9 mouse cellular contexts compared by ENCODE assay signal in the genomic region with DNA sequence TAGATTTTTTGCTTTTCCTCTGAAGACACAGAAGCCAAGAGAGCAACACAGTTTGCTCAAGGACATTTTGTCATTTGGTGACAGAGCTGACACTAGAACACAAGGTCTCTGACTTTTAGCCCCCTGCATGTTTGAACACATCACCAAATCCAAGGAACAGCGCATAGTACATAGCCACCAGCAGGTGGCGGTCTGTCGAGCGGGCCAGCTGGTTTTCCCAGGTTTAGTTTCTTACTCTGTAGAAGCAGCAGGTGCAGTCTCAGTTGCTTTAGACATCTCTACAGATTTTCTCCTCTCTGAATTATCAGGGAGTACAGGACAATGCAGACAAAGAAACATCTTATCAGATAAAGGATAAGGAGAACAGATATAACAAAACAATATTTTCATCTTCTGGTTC. TPM values are rescaled to one million over a fixed set of nuclear protein-coding genes. Genes with fewer than 3 reads are reported as not detected.
A peak's percentile ranks its signal among the peaks of the same experiment; 100 is the strongest.
DNase-seq lines count a peak whose midpoint lies in the region; ATAC-seq and TF ChIP-seq lines count a peak whose summit lies in the region.
"Had no signal": no experiment of that assay in that cellular context is flagged by ENCODE, and none has a peak within 500 bp of the region (broad histone marks: within the 10 kb centered on the region; RNA-seq: fewer than 3 reads in every experiment).

No protein-coding gene starts in this region.

- H3K4me3 ChIP-seq in heart, adult 2 months = no peak overlapping the region
- no peak overlapping the region for H3K4me3 ChIP-seq in hindbrain, embryonic 14.5 days (replicated peaks; ENCODE audit: low read length)
- H3K4me3 ChIP-seq in midbrain, embryonic 15.5 days = no peak overlapping the region
- H3K4me3 ChIP-seq: embryonic facial prominence, embryonic 12.5 days had no signal

- no peak for TF ChIP-seq EP300 in heart, adult 2 months (IDR thresholded peaks at IDR 0.05; ENCODE audit: insufficient read depth, low read depth, low read length)

- peak; percentile 96 for TF ChIP-seq CTCF in heart, adult 2 months (IDR thresholded peaks at IDR 0.05)

- H3K4me1 ChIP-seq in heart, adult 2 months (ENCODE audit: control insufficient read depth, insufficient read depth, low read length) = no peaks in the 10 kb centered on the region
- H3K4me1 ChIP-seq in hindbrain, embryonic 14.5 days (replicated peaks; ENCODE audit: control insufficient read depth, insufficient read depth, low read length) = no peaks in the 10 kb centered on the region
- H3K4me1 ChIP-seq in midbrain, embryonic 15.5 days = no peaks in the 10 kb centered on the region

- no peak overlapping the region for H3K4me2 ChIP-seq in hindbrain, embryonic 14.5 days (replicated peaks)
- H3K4me2 ChIP-seq in midbrain, embryonic 15.5 days = no peak overlapping the region
- H3K4me2 ChIP-seq: embryonic facial prominence, embryonic 12.5 days had no signal

- no peaks in the 10 kb centered on the region for H3K9me3 ChIP-seq in hindbrain, embryonic 14.5 days (ENCODE audit: control insufficient read depth, low read length)
- no peaks in the 10 kb centered on the region for H3K9me3 ChIP-seq in midbrain, embryonic 15.5 days
- H3K9me3 ChIP-seq: embryonic facial prominence, embryonic 12.5 days had no signal

- no peaks in the 10 kb centered on the region for H3K36me3 ChIP-seq in heart, adult 2 months (ENCODE audit: control insufficient read depth, insufficient read depth, low read length)
- H3K36me3 ChIP-seq in hindbrain, embryonic 14.5 days (replicated peaks; ENCODE audit: control insufficient read depth, insufficient read depth) = no peaks in the 10 kb centered on the region
- H3K36me3 ChIP-seq in midbrain, embryonic 15.5 days (replicated peaks) = no peaks in the 10 kb centered on the region
- no peaks in the 10 kb centered on the region for H3K36me3 ChIP-seq in splenic B cell, adult 2 months (ENCODE audit: control insufficient read depth, insufficient read depth, low read length, poor library complexity, severe bottlenecking)
- H3K36me3 ChIP-seq: embryonic facial prominence, embryonic 12.5 days had no signal

- intact Hi-C loops in heart, adult 2 months (cut with DNase I) = loop anchor here (1.0 to 10.0 kb wide), 4 partner anchors 199 to 948 kb away; no protein-coding TSS in a partner anchor
- intact Hi-C loops in heart, postnatal 25 days (cut with DNase I) = loop anchor here (1.0 kb wide), 2 partner anchors 223 to 254 kb away; no protein-coding TSS in a partner anchor

- no peak overlapping the region for H3K27ac ChIP-seq in heart, adult 2 months
- no peak overlapping the region for H3K27ac ChIP-seq in hindbrain, embryonic 14.5 days
- H3K27ac ChIP-seq in midbrain, embryonic 15.5 days = no peak overlapping the region
- H3K27ac ChIP-seq: embryonic facial prominence, embryonic 12.5 days had no signal

- ATAC-seq in hindbrain, embryonic 14.5 days (ENCODE audit: low FRiP score) = no peak
- ATAC-seq in midbrain, embryonic 15.5 days (replicated peaks) = 0 out of 2 replicates have a peak, but pooled peaks have one; percentile 63

- no peak overlapping the region for H3K9ac ChIP-seq in heart, adult 2 months (ENCODE audit: low read depth, low read length)
- no peak overlapping the region for H3K9ac ChIP-seq in hindbrain, embryonic 14.5 days
- no peak overlapping the region for H3K9ac ChIP-seq in midbrain, embryonic 15.5 days
- H3K9ac ChIP-seq: embryonic facial prominence, embryonic 12.5 days had no signal

- H3K79me2 ChIP-seq in heart, adult 2 months (replicated peaks; ENCODE audit: control insufficient read depth, insufficient read depth, low read length) = no peaks in the 10 kb centered on the region

- TF ChIP-seq POLR2A in heart, adult 2 months (IDR thresholded peaks at IDR 0.05; ENCODE audit: insufficient read depth, low read depth, low read length) = no peak

- H3K27me3 ChIP-seq in heart, adult 2 months (ENCODE audit: control insufficient read depth, insufficient read depth, low read length) = no peaks in the 10 kb centered on the region
- H3K27me3 ChIP-seq in hindbrain, embryonic 14.5 days (ENCODE audit: control insufficient read depth, insufficient read depth, low read length) = no peaks in the 10 kb centered on the region
- no peaks in the 10 kb centered on the region for H3K27me3 ChIP-seq in midbrain, embryonic 15.5 days (replicated peaks)
- no peaks in the 10 kb centered on the region for H3K27me3 ChIP-seq in splenic B cell, adult 2 months (ENCODE audit: control insufficient read depth, insufficient read depth, low read length, poor library complexity, severe bottlenecking)
- H3K27me3 ChIP-seq: embryonic facial prominence, embryonic 12.5 days had no signal

- DNase-seq in heart, adult 2 months = peak; percentile 38 to 47
- DNase-seq in heart, postnatal 25 days (ENCODE audit: low spot score) = no peak
- peak; percentile 66 for DNase-seq in T-cell, adult 2 months (ENCODE audit: low spot score)
- peak; percentile 80 to 84 for DNase-seq in cerebellum, postnatal 10 days
- DNase-seq in hindbrain, embryonic 14.5 days (ENCODE audit: low spot score) = peak; percentile 82
- DNase-seq in layer of hippocampus, postnatal 25 days (ENCODE audit: extremely low spot score in 1 of 2, low spot score in 1 of 2) = peak; percentile 30 to 52
- peak; percentile 81 for DNase-seq in splenic B cell, adult 2 months (ENCODE audit: low read depth, low spot score)

- 4% methylated on average over 4 of the region's 4 CpGs for WGBS in heart, adult 2 months
- WGBS in hindbrain, embryonic 14.5 days = 4% methylated on average over 4 of the region's 4 CpGs
- 4% methylated on average over 4 of the region's 4 CpGs for WGBS in midbrain, embryonic 15.5 days

RNA-seq across cellular contexts. Expression of a gene that starts 23.7 kb away (rescaled TPM):
- 10 to 100 TPM in 1 of 2 experiments, 1 to 10 TPM in 1; 5.5 to 10.1 TPM for total RNA-seq in heart, adult 2 months (2021)
- 3.2 and 4.7 TPM in 2 replicates for polyA plus RNA-seq in heart, adult 2 months (2012; rRNA removed)
- total RNA-seq in heart, postnatal 25 days (2021) = 1 to 10 TPM; 6.8 to 8.2 TPM
- 38.7 and 39.9 TPM in 2 replicates for polyA plus RNA-seq in hindbrain, embryonic 14.5 days (2014; fragmentation: Nextera tagmentation; extraction: Ambion mirVana)
- total RNA-seq in layer of hippocampus, postnatal 25 days (2021) = 10 to 100 TPM; 18.6 to 18.8 TPM
- polyA plus RNA-seq in midbrain, embryonic 15.5 days (2015; fragmentation: Nextera tagmentation; extraction: Ambion mirVana) = 30.3 and 32.4 TPM in 2 replicates

RNA-seq across cellular contexts. Expression of a gene that starts 33.8 kb away (rescaled TPM):
- 10 to 100 TPM; 22.1 to 30.8 TPM for total RNA-seq in heart, adult 2 months (2021)
- polyA plus RNA-seq in heart, adult 2 months (2012; rRNA removed) = 7.0 and 15.3 TPM in 2 replicates
- total RNA-seq in heart, postnatal 25 days (2021) = 10 to 100 TPM; 24.8 to 25.6 TPM
- 0.10 and 0.24 TPM in 2 replicates for polyA plus RNA-seq in hindbrain, embryonic 14.5 days (2014; fragmentation: Nextera tagmentation; extraction: Ambion mirVana)
- total RNA-seq in layer of hippocampus, postnatal 25 days (2021) = under 1 TPM; 0.35 to 0.71 TPM
- 0.17 and 0.26 TPM in 2 replicates for polyA plus RNA-seq in midbrain, embryonic 15.5 days (2015; fragmentation: Nextera tagmentation; extraction: Ambion mirVana)

RNA-seq across cellular contexts. Expression of a gene that starts 34.0 kb away (rescaled TPM):
- 10 to 100 TPM; 21.5 to 22.7 TPM for total RNA-seq in heart, adult 2 months (2021)
- 16.9 and 21.5 TPM in 2 replicates for polyA plus RNA-seq in heart, adult 2 months (2012; rRNA removed)
- 10 to 100 TPM; 21.3 to 26.5 TPM for total RNA-seq in heart, postnatal 25 days (2021)
- polyA plus RNA-seq in hindbrain, embryonic 14.5 days (2014; fragmentation: Nextera tagmentation; extraction: Ambion mirVana) = 66.4 and 67.7 TPM in 2 replicates
- total RNA-seq in layer of hippocampus, postnatal 25 days (2021) = 10 to 100 TPM; 45.3 to 52.1 TPM
- polyA plus RNA-seq in midbrain, embryonic 15.5 days (2015; fragmentation: Nextera tagmentation; extraction: Ambion mirVana) = 62.3 and 64.1 TPM in 2 replicates

RNA-seq across cellular contexts. Expression of a gene that starts 34.0 kb away (rescaled TPM):
- total RNA-seq in heart, adult 2 months (2021) = 1 to 10 TPM in 1 of 2 experiments, under 1 TPM in 1; 0.91 to 1.0 TPM
- polyA plus RNA-seq in heart, adult 2 months (2012; rRNA removed) = 0.61 and 1.2 TPM in 2 replicates
- 1 to 10 TPM in 1 of 2 experiments, under 1 TPM in 1; 0.73 to 1.2 TPM for total RNA-seq in heart, postnatal 25 days (2021)
- 7.5 and 8.8 TPM in 2 replicates for polyA plus RNA-seq in hindbrain, embryonic 14.5 days (2014; fragmentation: Nextera tagmentation; extraction: Ambion mirVana)
- total RNA-seq in layer of hippocampus, postnatal 25 days (2021) = 1 to 10 TPM; 3.9 to 5.9 TPM
- 9.2 and 9.7 TPM in 2 replicates for polyA plus RNA-seq in midbrain, embryonic 15.5 days (2015; fragmentation: Nextera tagmentation; extraction: Ambion mirVana)

Comparison
In these comparisons a context has a peak if more than half of its experiments do, and no peak if none do; other contexts are left out.
1. RNA of a gene that starts 33.8 kb away (total RNA-seq): 22.1 to 30.8 TPM in heart, adult 2 months and 24.8 to 25.6 TPM in heart, postnatal 25 days; 0.35 to 0.71 TPM in layer of hippocampus, postnatal 25 days; every median in the first group is over 10 times any median in the second.